Mouse (Mus musculus) adrenal gland (tissue): ENCODE measurements around the gene Sept10.
"Not testable (repeated sequence)": the region's sequence is repeated elsewhere in the genome, so short reads cannot be mapped to it uniquely, and the experiment has no call there.

Experiments used
- intact Hi-C: fragments of 180-260 bp; cut with DNase I; formaldehyde crosslinking; loops from one replicate; pipeline ENCODE4 v1.15.1; 2025

The Sept10 gene

DNA sequence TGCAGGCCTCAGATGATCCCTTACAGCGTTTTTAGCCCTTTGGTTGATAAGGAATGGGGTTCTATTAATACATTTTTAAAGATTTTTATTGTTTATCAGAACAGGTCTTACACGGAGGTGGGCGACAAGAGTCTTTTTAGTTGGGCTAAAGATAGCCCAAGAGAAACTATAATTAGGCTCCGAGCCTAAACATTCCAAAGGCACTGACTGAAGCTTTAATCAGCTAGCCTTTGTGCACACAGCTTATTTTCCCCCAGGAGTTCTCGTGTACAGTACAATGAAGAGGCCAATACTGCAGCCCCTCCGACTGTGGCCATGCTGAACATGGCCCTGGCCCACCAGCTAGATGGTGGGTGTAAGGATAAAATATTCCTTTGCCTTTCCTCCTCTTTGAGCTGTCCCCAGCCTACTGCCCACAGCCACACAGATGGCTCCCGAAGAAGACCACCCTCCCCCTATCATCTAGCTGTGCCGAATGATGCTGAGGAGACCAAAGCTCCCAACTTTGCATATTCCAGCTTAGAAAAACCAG lies 88.1 kb downstream of the Sept10 start:
- intact Hi-C loops, result no loop called here

- intact Hi-C loops, result no loop called here
Measured at GRCm38 (mm10) chr10:59131926-59132628, 89.6 kb downstream of the Sept10 start.

- intact Hi-C loops, result no loop called here
Measured at GRCm38 (mm10) chr10:59127637-59128036, 94.0 kb downstream of the Sept10 start.

DNA sequence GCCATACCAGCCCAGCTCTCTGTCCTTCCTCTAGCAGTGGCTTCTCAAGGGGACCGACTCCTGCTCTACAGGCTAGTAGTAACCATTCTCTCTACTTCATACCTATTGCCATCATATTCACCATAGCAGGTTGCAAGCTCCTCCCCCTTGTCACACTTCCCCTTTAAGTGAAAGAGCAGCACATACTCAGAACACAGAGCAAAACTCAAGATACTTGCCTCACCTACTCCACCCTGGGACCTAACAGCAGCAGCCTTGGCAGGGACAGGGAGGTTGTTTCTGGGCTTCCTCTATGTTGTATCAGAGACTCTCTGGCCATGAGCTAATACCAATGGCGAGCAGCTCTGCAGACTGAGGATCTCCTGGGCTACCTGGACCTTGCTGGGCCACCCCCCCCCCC lies 96.2 kb downstream of the Sept10 start:
- intact Hi-C loops, result no loop called here

GRCm38 (mm10) chr10:59119811-59120210 lies 101.8 kb downstream of the Sept10 start:
- intact Hi-C loops, result no loop called here

- intact Hi-C loops, result no loop called here
Measured at GRCm38 (mm10) chr10:59119001-59119400, 102.6 kb downstream of the Sept10 start.

- intact Hi-C loops, result no loop called here
Measured at GRCm38 (mm10) chr10:59117555-59117954, 104.1 kb downstream of the Sept10 start.

DNA sequence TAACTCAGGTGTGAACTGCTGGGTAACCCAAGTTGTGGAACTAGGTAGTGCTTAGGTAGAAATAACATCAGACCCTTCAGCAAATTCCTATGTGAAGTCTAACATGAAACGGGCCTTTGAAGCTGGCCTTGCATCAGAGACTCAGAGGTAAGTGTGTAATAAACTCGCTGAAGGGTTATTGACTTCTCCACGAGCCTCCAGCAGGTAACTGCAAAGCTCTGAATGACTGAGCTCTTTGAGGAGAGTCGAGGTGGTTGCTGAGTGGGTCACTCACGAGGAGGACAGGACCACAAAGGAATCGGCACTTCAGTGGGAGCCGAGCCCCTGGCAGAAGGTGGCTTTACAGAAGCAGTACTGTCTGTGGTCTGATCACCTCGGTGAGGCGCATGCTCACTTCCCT lies 105.3 kb downstream of the Sept10 start:
- intact Hi-C loops, result no loop called here

DNA sequence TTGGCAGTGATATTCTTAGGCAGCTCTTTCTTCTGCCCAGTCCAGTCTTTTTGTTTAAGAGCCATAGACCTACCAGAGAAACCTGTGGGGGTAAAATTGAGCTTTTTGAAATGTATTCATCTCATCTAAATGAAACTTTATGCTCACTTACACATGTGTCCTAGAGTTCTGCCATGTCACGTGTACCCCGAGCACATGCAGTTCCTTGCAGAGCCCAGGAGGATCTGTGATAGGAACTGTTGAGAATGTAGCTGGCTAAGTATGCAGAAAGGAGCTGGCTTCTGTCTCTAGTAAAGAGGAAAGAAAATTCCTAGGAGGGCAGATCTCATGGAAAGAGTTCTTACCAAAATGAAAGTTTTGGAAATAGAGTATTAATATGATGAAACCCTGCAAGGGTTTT lies 106.0 kb downstream of the Sept10 start:
- intact Hi-C loops, result no loop called here

- intact Hi-C loops, result no loop called here
Measured at GRCm38 (mm10) chr10:59114535-59115291, 106.9 kb downstream of the Sept10 start.

DNA sequence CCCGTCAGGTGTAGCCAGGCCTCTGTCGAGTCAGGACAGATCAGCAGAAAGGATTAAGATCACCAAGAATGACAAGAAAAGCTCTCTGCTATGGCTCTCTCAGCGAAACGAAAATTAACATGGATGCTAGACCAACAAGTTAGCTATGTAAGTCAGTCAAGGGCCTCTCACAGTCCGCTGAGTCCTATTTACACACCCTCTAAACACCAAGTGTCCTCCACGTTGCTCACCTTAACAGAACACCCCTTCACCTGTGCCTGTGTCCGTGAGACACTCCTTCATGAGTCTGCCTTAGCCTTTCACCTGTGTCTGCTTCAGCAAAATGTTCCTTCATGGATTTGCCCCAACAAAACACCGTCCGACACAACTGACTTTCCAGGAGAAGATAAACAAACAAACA lies 108.3 kb downstream of the Sept10 start:
- intact Hi-C loops, result no loop called here

GRCm38 (mm10) chr10:59112755-59113154 lies 108.9 kb downstream of the Sept10 start:
- intact Hi-C loops, result no loop called here

DNA sequence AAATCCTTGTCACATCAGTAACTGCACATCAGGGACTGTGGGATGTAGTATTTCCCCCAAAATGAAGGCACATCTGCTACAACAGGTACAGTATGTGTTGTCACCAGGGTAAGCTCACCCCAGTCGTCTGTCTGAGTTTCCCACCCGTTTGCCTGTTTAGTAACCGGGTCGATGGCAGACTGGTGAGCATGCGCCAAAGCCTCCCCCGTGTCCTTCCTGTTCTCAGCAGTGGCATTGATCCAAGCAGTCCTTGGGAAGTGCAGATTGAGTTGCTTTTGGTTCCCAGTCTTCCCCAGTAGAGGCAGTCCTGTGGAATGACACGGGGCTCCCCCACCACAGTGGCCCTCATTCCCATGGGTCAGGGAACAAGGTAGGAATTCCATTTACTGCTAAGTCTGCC lies 111.3 kb downstream of the Sept10 start:
- intact Hi-C loops, result no loop called here

DNA sequence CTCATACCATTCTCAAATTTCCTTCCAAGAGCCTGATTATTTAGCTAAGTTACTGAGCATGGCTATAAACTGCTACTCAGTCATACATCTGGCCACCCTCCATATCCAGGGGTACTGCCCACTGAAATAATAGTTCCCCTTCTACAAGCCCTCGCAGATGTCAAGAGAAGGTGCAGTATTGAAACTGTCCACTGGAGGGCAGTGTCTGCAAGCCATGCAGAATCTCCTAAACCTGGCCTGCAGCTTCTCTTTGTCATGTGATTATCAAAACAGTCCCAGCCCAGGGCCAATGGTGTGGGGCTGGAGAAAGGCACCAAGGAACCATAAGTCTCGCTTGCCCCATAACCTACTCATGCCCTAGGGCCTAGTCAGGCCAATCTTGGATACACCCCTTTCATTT lies 112.6 kb downstream of the Sept10 start:
- intact Hi-C loops, result loop anchor here (1.0 to 2.0 kb wide), 2 partner anchors 40 to 184 kb away; no protein-coding TSS in a partner anchor

DNA sequence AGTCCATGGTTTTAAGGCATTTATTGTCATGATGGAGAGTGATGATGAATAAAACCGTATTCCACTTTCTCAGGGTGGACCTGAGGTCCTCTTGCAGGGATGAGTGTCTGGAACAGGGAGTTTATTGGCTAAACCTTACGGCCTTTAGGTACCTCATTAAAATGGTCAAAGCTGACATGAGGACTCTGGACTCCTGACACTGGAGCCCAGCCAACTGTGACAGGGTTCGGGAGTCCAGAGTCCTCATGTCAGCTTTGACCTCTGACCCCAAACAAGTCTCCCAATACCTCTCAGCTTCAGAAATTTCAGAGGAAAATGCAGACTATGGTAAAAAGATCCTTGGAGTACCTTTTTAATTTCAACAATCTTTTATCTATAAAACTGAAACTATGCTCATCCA lies 115.0 kb downstream of the Sept10 start:
- intact Hi-C loops, result no loop called here

GRCm38 (mm10) chr10:59105885-59106284 lies 115.8 kb downstream of the Sept10 start:
- intact Hi-C loops, result no loop called here

DNA sequence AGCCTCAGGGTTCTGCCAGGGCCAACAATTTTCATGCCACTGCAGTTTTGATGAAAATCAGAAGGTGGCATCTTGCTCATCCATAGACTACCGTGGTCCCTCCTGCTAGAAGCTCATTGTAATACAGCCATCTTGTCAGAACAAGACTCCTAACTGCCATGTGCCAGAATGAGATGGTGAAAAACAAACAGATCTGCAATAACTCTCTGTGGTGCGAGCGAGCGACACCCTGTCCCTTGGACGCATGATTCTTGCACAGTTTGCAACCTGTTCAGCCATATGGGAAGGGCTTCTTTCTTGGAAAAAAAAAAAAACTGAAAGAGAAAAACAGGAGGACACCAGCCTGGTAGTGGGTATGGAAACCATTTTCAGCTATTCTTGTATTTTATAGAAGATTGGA lies 117.0 kb downstream of the Sept10 start:
- intact Hi-C loops, result no loop called here

GRCm38 (mm10) chr10:59103076-59103475 lies 118.6 kb downstream of the Sept10 start:
- intact Hi-C loops, result not testable (repeated sequence)

- intact Hi-C loops, result no loop called here
Measured at GRCm38 (mm10) chr10:59091988-59092387, 129.7 kb downstream of the Sept10 start.
